Mouse (Mus musculus): ENCODE data around the gene Arhgap1.

Gene Arhgap1

GRCm38 (mm10) chr2:91696225-91696590, 46.5 kb downstream of the Arhgap1 start:
- no peak for DNase-seq (ENCODE audit: low spot score in 2 of 2)

DNA sequence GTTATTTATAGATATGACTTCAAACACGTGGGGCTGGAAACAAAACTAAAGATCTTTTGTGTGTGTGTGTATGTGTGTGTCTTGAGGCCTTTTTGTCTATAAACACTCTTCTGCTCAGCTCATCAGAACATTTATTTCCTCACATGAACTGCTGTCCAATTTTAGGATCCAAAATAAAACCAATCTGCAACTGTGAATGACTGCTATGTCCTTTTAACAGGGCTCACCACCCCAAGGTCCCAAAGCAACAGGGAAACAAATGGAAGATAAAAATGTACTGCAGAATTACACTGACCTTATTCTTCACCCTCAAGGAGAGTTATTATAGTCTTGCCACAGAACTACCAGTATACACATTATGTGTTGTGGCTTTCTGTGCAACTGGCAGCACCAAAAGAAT, 49.6 kb downstream of the Arhgap1 start:
- no peak for DNase-seq (ENCODE audit: low spot score in 2 of 2)

DNA sequence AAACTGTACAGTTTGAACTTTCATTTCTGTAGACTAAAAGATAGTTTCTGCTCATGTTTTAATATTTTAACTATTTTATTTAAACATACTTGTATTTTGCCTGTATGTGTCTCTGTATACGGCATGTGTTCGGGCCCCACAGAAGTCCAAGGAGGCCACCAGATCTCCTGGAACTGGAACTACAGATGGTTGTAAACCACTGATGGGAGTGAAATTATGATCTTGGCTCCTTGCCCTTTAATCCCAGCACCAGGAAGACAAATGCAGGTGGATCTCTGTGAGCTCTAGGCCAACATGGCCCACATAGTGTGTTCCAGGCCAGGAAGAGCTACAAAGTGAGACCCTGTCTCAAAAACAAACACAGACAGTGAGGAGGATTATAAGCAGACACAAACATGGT, 51.7 kb downstream of the Arhgap1 start:
- no peak for DNase-seq (ENCODE audit: low spot score in 2 of 2)

DNA sequence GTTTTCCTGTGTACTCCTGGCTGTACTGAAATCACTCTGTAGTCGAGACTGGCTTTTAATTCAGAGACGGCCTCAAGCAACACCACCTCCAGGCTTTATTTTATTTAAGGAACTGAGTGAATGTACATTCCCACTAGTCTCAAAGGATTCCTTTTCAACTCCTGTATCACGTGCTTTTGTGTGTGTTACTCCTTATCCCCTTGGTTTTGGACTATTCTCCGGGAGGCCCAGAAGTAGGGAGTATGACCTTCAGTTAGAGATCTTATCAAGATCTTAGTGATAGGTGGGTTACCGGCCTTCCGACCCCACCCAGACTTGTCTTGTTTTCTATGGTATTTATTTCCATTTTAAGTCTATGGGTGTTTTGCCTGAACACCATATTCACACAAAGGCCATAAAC, 56.1 kb downstream of the Arhgap1 start:
- no peak for DNase-seq (ENCODE audit: low spot score in 2 of 2)

DNA sequence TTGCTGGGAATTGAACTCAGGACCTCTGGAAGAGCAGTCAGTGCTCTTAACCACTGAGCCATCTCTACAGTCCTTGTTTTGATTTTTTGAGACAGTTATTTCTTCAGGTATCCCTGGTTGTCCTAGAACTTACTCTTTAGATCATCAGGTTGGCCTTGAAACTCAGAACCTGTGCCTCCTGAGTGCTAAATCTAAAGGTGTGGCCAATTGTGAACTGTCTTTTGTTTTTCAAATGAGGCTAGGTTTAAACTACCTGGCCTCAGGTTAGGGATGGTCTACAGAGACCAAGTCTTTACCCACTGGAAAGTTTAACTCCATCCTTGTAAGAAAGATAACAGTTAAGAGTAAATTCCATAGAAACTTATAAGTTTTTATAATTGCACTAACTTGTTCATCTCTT, 56.8 kb downstream of the Arhgap1 start:
- DNase-seq (ENCODE audit: low spot score in 2 of 2): no peak

GRCm38 (mm10) chr2:91708361-91708760, 58.7 kb downstream of the Arhgap1 start:
- DNase-seq (ENCODE audit: low spot score in 2 of 2): no peak

- peak; percentile 91 to 92 for DNase-seq (ENCODE audit: low spot score in 2 of 2)
Measured at GRCm38 (mm10) chr2:91710272-91711234, 60.9 kb downstream of the Arhgap1 start, which contains the start of the genes Atg13 and Harbi1. TSS of gene Atg13 (minus strand) at chr2:91710576. TSS of gene Harbi1 (plus strand) at chr2:91710852.

- no peak for DNase-seq (ENCODE audit: low spot score in 2 of 2)
Measured at GRCm38 (mm10) chr2:91711256-91711925, 61.7 kb downstream of the Arhgap1 start.

DNA sequence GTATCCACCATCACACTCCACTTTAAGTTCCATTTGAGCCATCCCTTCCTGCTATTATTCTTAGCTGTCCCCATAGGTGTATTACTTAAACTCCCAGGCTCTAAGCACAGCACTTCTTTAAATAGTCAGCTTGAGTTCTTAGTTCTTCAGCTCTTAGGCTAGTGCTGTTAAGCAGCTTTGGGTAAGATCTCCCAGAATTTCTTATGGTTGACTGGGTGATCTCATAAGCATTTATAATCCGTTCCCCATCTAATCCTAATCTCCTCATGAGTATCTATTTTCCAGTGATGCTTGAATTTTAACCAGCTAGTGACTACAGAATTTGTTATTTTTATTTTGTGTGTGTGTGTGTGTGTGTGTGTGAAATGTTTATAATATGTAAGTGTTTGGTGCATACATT, 65.3 kb downstream of the Arhgap1 start:
- no peak for DNase-seq (ENCODE audit: low spot score in 2 of 2)

GRCm38 (mm10) chr2:91718276-91718675, 68.6 kb downstream of the Arhgap1 start:
- DNase-seq (ENCODE audit: low spot score in 2 of 2): no peak
